Mouse (Mus musculus): ENCODE measurements at regions not wholly inside any gene's neighbourhood (a gene's known extent, or its start where the extent isn't known, plus 50 kb on each side); places are given as distances from the start of the nearest gene placed in this dataset.

DNA sequence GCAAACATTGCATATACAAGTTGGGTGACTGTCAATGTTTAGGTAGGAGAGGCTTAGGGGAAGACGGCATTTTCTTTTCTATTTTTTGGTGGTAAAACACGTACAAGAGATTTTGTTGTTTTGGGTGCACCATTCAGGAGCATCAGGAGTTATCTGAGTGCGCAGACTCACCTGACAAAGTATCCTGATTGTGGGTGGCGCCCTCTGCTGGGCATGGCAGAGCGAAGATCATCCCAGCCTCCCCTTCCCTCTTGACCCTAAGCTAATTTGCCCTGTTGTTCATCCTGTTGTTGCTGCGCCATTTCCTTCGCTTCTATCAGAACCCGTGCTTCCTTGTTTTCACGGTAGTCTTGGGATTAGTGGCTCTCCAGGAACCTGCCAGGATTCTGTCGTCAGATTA, 217.6 kb upstream of the Cnr1 start:
- TF ChIP-seq POLR2A (IDR thresholded peaks at IDR 0.05; ENCODE audit: insufficient read depth, low read length) = no peak
- TF ChIP-seq CTCF (IDR thresholded peaks at IDR 0.05; ENCODE audit: low read depth, low read length) = peak; percentile 84
- no peak for TF ChIP-seq EP300 (IDR thresholded peaks at IDR 0.05; ENCODE audit: insufficient read depth, low read depth, low read length)
